Mouse (Mus musculus) lung, postnatal 0 days (tissue): ENCODE measurements at regions not wholly inside any gene's neighbourhood (a gene's known extent, or its start where the extent isn't known, plus 50 kb on each side); places are given as distances from the start of the nearest gene placed in this dataset.

Experiments
- ATAC-seq: fragments of 200-750 bp; cut with Nextera tagmentation; 2 replicates; pipeline ENCODE4 v1.8.0; 2017; ENCODE audit warnings: moderate library complexity
- DNase-seq: peaks from one replicate; pipeline ENCODE4 v3.0.0-alpha.2; 2016; ENCODE audit warnings: low spot score
- H3K27ac ChIP-seq: fragments of 300-500 bp; sonication (generic); 2 replicates; pipeline ENCODE4 v1.5.1; 2014; ENCODE audit warnings: antibody characterized with exemption, mild to moderate bottlenecking, low read length, mixed read lengths
- H3K27me3 ChIP-seq: fragments of 300-500 bp; sonication (generic); replicated peaks from 2 replicates; pipeline ENCODE4 v1.6.1; 2014; ENCODE audit warnings: low read length, mixed read lengths; ENCODE audit not compliant: insufficient read depth
- H3K36me3 ChIP-seq: fragments of 300-500 bp; sonication (generic); 2 replicates; pipeline ENCODE4 v1.6.1; 2014; ENCODE audit warnings: low read length, mixed read lengths; ENCODE audit not compliant: insufficient read depth
- H3K4me1 ChIP-seq: fragments of 300-500 bp; sonication (generic); 2 replicates; pipeline ENCODE4 v1.6.1; 2014; ENCODE audit warnings: antibody characterized with exemption, low read depth, low read length, mixed read lengths; ENCODE audit not compliant: insufficient read depth
- H3K4me2 ChIP-seq: fragments of 300-500 bp; sonication (generic); replicated peaks from 2 replicates; pipeline ENCODE4 v1.6.1; 2014; ENCODE audit warnings: low read depth, mild to moderate bottlenecking, low read length, moderate library complexity, mixed read lengths
- H3K4me3 ChIP-seq: fragments of 300-500 bp; sonication (generic); 2 replicates; pipeline ENCODE4 v1.5.1; 2014; ENCODE audit warnings: low read depth, low read length
- H3K9ac ChIP-seq: fragments of 300-500 bp; sonication (generic); replicated peaks from 2 replicates; pipeline ENCODE4 v1.6.1; 2014; ENCODE audit warnings: low read depth, mild to moderate bottlenecking
- H3K9me3 ChIP-seq: fragments of 300-500 bp; sonication (generic); 2 replicates; pipeline ENCODE4 v1.6.1; 2016; ENCODE audit warnings: low read length, mixed read lengths
- CTCF ChIP-seq: IDR thresholded peaks from 2 replicates; pipeline ENCODE4 v1.5.1; 2016; ENCODE audit warnings: antibody characterized with exemption, mild to moderate bottlenecking
- EP300 ChIP-seq: IDR thresholded peaks from 2 replicates; pipeline ENCODE4 v1.6.1; 2016; ENCODE audit warnings: antibody characterized with exemption, mild to moderate bottlenecking, control low read depth
- WGBS: fragments of 180-500 bp; shearing (Covaris S2); extraction: QIAGEN DNeasy Blood & Tissue Kit; methylation state at CpG from one replicate; pipeline ENCODE4 v1.1.7; 2014; 5-methylcytosine and 5-hydroxymethylcytosine counted together

DNA sequence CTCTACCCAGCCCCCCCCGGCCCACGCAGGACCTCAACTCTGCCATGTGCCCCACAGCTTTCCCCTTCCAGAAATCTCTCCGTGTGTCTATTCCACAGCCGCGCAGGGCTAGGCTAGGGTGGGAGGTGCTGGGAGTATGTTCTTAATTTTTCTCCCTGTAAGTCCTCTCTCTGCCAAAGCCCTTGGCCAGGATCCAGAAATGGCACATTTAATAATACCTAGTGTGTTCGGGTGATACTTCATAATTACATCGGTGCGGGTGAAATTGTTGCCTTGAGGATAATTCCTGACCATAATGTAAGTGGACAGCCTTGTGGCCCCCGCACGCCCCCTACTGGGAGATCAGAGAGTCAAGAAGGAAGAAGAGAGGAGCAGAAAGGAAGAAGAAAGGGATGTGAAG is 1093.5 kb downstream of the Mrps31 start:
- Histone ChIP-seq H3K9me3 (no peaks in the 10 kb centered on the region), H3K4me3 (no peak overlapping the region), H3K27me3 (no peaks in the 10 kb centered on the region), H3K4me1 (0 out of 2 replicates have a peak, but pooled peaks cover 3% of the 10 kb centered on the region), H3K4me2 (peak overlapping the region; percentile 22; the same call in 1 of the 2 replicates), H3K36me3 (no peaks in the 10 kb centered on the region), H3K9ac (no peak overlapping the region), H3K27ac (no peak overlapping the region)
- WGBS, result 42% methylated on average over 10 of the region's 10 CpGs
- TF ChIP-seq EP300, result no peak
- TF ChIP-seq CTCF, result peak; percentile 78
- ATAC-seq (no peak), DNase-seq (peak; percentile 68)

DNA sequence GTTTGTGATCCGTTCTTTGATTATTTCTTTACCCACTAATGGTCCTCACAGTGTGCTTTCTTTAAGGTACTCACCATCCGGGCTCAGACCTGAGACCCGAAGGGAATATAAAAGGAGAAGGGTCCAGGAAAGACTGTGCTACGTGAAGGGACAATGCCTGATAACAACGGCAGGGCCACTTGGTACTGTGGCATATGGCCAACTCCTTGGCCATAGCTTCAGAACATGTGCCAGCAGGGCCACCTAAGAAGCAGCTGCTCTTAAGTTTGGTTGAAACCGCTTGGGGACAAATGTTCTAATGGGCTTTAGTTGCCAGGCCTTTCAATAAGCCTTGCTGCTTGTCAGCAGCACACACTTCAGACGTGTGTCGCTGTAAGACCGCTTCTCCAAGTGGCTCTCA is 1094.1 kb downstream of the Mrps31 start:
- DNase-seq (no peak), ATAC-seq (no peak)
- 0 out of 2 replicates have a peak, but pooled peaks cover 3% of the 10 kb centered on the region for H3K4me1 ChIP-seq
- H3K27me3 ChIP-seq, result no peaks in the 10 kb centered on the region
- TF ChIP-seq CTCF (no peak), EP300 (no peak)
- H3K4me3 ChIP-seq, result no peak overlapping the region
- no peak overlapping the region for H3K9ac ChIP-seq
- H3K36me3 ChIP-seq, result no peaks in the 10 kb centered on the region
- H3K9me3 ChIP-seq, result no peaks in the 10 kb centered on the region
- no peak overlapping the region for H3K4me2 ChIP-seq
- no peak overlapping the region for H3K27ac ChIP-seq
- WGBS, result 74% methylated on average over 9 of the region's 9 CpGs

DNA sequence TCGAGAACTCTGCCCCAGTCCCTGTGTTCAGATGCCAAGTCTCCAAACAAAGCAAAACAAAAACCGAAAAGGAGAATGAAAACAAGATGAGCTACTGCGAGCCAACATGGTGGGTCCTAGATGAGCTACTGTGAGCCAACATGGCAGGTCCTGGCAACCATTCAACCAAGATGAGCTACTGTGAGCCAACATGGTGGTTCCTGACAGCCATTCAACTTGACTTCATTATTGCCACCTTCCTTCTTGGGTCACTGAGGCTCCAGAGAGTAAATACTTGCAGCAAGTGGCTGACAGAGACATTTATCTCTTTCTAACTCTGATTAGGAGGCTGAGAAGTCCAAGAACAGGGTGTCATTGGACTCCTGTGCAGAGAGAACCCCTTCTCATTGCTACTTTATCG is 1094.8 kb downstream of the Mrps31 start:
- 0 out of 2 replicates have a peak, but pooled peaks cover 3% of the 10 kb centered on the region for H3K4me1 ChIP-seq
- H3K27ac ChIP-seq, result no peak overlapping the region
- no peak overlapping the region for H3K4me3 ChIP-seq
- 75% methylated on average over 4 of the region's 4 CpGs for WGBS
- ATAC-seq, result no peak
- H3K36me3 ChIP-seq, result no peaks in the 10 kb centered on the region
- H3K4me2 ChIP-seq, result no peak overlapping the region
- DNase-seq, result no peak
- no peaks in the 10 kb centered on the region for H3K27me3 ChIP-seq
- TF ChIP-seq CTCF (no peak), EP300 (no peak)
- no peaks in the 10 kb centered on the region for H3K9me3 ChIP-seq
- H3K9ac ChIP-seq, result no peak overlapping the region

DNA sequence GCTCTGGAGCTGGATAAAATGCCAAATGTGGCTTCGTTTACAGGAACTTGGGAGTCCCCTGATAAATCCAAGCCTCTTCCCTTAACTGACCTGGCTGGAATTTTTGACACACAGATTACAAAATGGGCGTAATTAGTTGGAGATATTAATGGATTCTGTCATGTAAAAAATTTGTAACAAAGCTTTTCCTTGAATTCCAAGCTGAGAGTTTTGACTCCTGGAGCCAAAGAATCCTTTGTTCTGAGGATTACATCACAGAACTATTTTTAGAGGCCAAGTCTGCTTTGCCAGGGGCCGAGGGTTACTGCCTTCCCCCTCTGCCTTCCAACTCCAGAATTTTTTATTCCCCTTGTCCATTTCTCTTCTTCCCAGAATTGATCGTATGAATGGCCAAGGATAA is 1096.5 kb downstream of the Mrps31 start:
- WGBS, result 23% methylated on average over 4 of the region's 4 CpGs
- DNase-seq, result peak; percentile 24

DNA sequence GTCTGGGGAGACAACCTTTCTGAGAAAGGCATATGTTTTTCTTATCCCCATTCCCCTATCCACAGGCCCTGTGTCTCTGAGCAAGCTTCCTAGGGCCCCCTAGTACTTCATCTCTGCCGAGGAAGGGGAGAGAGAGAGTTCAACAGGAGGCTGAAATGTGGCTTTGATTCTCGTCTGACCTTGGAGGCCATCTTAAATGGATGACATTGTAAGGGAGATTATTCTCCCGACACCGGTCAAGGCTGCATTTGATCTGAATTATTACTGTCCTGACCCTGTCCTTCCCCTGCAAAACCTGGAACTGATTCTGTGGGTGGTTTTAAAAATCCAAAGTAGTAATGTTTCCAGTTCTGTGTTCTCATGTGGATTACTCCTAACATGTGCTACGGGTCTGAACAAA is 1098.9 kb downstream of the Mrps31 start:
- ATAC-seq, result no peak
- Histone ChIP-seq H3K4me3 (no peak overlapping the region), H3K9ac (no peak overlapping the region), H3K4me1 (0 out of 2 replicates have a peak, but pooled peaks cover 3% of the 10 kb centered on the region), H3K9me3 (no peaks in the 10 kb centered on the region), H3K27me3 (no peaks in the 10 kb centered on the region), H3K27ac (no peak overlapping the region), H3K36me3 (no peaks in the 10 kb centered on the region), H3K4me2 (no peak overlapping the region)
- DNase-seq, result no peak
- 65% methylated on average over 5 of the region's 5 CpGs for WGBS
- no peak for TF ChIP-seq EP300
- no peak for TF ChIP-seq CTCF

More for the DNA sequence above, 1096.5 kb downstream of the Mrps31 start:
- Histone ChIP-seq H3K9ac (no peak overlapping the region), H3K27me3 (no peaks in the 10 kb centered on the region), H3K27ac (no peak overlapping the region), H3K36me3 (no peaks in the 10 kb centered on the region), H3K9me3 (no peaks in the 10 kb centered on the region), H3K4me1 (0 out of 2 replicates have a peak, but pooled peaks cover 3% of the 10 kb centered on the region), H3K4me3 (no peak overlapping the region), H3K4me2 (no peak overlapping the region)
- no peak for ATAC-seq
- TF ChIP-seq EP300 (no peak), CTCF (no peak)

DNA sequence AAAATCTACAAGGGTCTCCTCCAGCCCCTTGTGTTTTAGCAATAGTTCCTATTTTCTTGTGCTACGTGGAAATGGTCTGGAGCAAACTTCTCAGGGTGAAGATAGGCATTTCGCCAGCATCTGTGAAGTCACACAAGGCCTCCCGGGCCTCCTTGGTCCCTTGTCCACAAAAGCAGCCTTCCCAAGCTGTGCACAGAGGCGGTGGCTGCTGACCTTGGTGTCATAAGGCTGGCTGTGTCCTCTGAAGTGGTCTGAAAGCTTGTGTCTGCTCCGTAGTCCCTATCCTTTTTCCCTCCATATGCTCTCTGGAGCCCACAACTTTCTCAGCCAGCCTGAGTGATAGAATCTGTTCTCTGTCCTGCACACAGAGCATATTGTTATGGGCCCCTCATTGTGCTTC is 1099.4 kb downstream of the Mrps31 start:
- Histone ChIP-seq H3K4me3 (no peak overlapping the region), H3K4me1 (0 out of 2 replicates have a peak, but pooled peaks cover 3% of the 10 kb centered on the region), H3K27ac (0 out of 2 replicates have a peak overlapping the region, but pooled peaks have one; percentile 21), H3K9ac (no peak overlapping the region), H3K4me2 (no peak overlapping the region), H3K36me3 (no peaks in the 10 kb centered on the region), H3K27me3 (no peaks in the 10 kb centered on the region), H3K9me3 (no peaks in the 10 kb centered on the region)
- 66% methylated on average over 5 of the region's 5 CpGs for WGBS
- DNase-seq (peak; percentile 37), ATAC-seq (peak; percentile 23; the same call in 1 of the 2 replicates)
- no peak for TF ChIP-seq CTCF
- TF ChIP-seq EP300, result no peak

DNA sequence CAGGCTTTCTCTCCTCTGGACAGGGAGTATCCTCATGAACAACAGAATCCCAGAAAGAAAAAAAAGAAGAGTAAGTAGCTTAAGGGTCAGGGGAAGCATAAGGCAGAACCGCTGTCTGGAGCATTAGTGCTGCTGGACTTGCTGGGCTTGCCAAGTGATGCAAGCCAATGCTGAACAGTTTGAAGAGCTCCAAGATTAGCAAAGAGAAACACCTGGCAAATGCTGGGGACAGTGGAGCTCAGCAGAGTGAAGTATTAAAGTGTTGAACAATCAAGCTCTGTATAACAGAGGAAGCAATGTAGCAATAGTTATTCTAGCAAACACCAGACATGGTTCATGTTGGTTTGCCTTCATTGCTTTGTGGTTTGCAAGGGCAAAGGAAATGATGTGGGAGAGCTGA is 1100.1 kb downstream of the Mrps31 start:
- Histone ChIP-seq H3K27ac (peak overlapping the region; percentile 9; the same call in 1 of the 2 replicates), H3K36me3 (no peaks in the 10 kb centered on the region), H3K4me1 (0 out of 2 replicates have a peak, but pooled peaks cover 3% of the 10 kb centered on the region), H3K9ac (no peak overlapping the region), H3K9me3 (no peaks in the 10 kb centered on the region), H3K4me3 (no peak overlapping the region), H3K4me2 (no peak overlapping the region), H3K27me3 (no peaks in the 10 kb centered on the region)
- TF ChIP-seq CTCF (no peak), EP300 (no peak)
- peak; percentile 81 for ATAC-seq
- DNase-seq, result peak; percentile 74
- WGBS, result 57% methylated on average over 1 of the region's 1 CpGs
